Mouse (Mus musculus) kidney, postnatal 0 days (tissue): ENCODE results near the gene Phf21a. TPM values are rescaled to one million over a fixed set of nuclear protein-coding genes. Genes with fewer than 3 reads are reported as not detected.
"Not testable (repeated sequence)": the region's sequence is repeated elsewhere in the genome, so short reads cannot be mapped to it uniquely, and the experiment has no call there.

ENCODE experiments used
- ATAC-seq: fragments of 200-750 bp; cut with Nextera tagmentation; replicated peaks from 2 replicates; pipeline ENCODE4 v1.8.0; 2017; ENCODE audit warnings: low read depth, moderate number of reproducible peaks, moderate TSS enrichment, moderate library complexity; ENCODE audit not compliant: low FRiP score
- DNase-seq: peaks from one replicate; pipeline ENCODE4 v3.0.0-alpha.2; 2016; ENCODE audit warnings: low spot score
- H3K27ac ChIP-seq: fragments of 300-500 bp; sonication (generic); 2 replicates; pipeline ENCODE4 v1.5.1; 2014; ENCODE audit warnings: mild to moderate bottlenecking
- H3K27me3 ChIP-seq: fragments of 300-500 bp; sonication (generic); 2 replicates; pipeline ENCODE4 v1.6.1; 2014; ENCODE audit warnings: low read length, mixed read lengths; ENCODE audit not compliant: insufficient read depth
- H3K36me3 ChIP-seq: fragments of 300-500 bp; sonication (generic); 2 replicates; pipeline ENCODE4 v1.6.1; 2014; ENCODE audit warnings: low read length, mixed read lengths; ENCODE audit not compliant: insufficient read depth
- H3K4me1 ChIP-seq: fragments of 300-500 bp; sonication (generic); replicated peaks from 2 replicates; pipeline ENCODE4 v1.6.1; 2014; ENCODE audit warnings: antibody characterized with exemption, low read length, mixed read lengths; ENCODE audit not compliant: insufficient read depth
- H3K4me2 ChIP-seq: fragments of 300-500 bp; sonication (generic); 2 replicates; pipeline ENCODE4 v1.6.1; 2014; ENCODE audit warnings: mild to moderate bottlenecking, low read length, moderate library complexity, mixed read lengths
- H3K4me3 ChIP-seq: fragments of 300-500 bp; sonication (generic); replicated peaks from 2 replicates; pipeline ENCODE4 v1.5.1; 2014; ENCODE audit warnings: low read depth, low read length
- H3K9ac ChIP-seq: fragments of 300-500 bp; sonication (generic); 2 replicates; pipeline ENCODE4 v1.6.1; 2014; ENCODE audit warnings: low read depth, low read length
- H3K9me3 ChIP-seq: fragments of 300-500 bp; sonication (generic); replicated peaks from 2 replicates; pipeline ENCODE4 v1.6.1; 2016; ENCODE audit warnings: low read length, inconsistent platforms, mixed read lengths
- CTCF ChIP-seq: IDR thresholded peaks from 2 replicates; pipeline ENCODE4 v1.5.1; 2016; ENCODE audit warnings: antibody characterized with exemption, low read depth, mild to moderate bottlenecking, moderate library complexity
- WGBS: fragments of 180-500 bp; shearing (Covaris S2); extraction: QIAGEN DNeasy Blood & Tissue Kit; methylation state at CpG from one replicate; pipeline ENCODE4 v1.1.7; 2014; 5-methylcytosine and 5-hydroxymethylcytosine counted together
- polyA plus RNA-seq: library from polyadenylated mRNA; unstranded; fragments of >200 nt; fragmentation: Nextera tagmentation; extraction: Ambion mirVana; gene quantifications from 2 replicates; pipeline ENCODE4 v1.2.1, GENCODE M21; 2015

Phf21a gene
- polyA plus RNA-seq, 1 experiment from 2014 or later: 18.6 TPM

DNA sequence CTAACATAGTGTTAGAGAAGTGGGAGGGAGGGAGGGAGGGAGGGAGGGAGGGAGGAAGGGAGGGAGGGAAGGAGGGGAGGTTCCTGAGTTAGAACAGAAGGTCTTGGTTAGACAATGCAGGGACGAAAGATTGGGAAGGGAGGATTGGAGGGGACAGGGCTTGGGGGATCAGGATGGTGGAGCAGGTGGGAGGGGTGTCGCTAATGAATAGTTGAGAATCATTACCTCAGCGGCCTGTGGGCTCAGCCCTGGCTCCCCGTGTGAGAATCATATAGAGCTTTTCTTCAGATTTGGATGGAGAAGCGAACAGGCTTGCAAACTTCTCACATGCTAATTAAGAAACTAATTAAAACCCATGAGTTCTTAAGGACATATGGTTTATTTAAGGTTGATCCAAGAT lies 23.3 kb upstream of the Phf21a start:
- Histone ChIP-seq H3K4me1 (no peaks in the 10 kb centered on the region), H3K9ac (no peak overlapping the region), H3K4me3 (no peak overlapping the region), H3K4me2 (no peak overlapping the region), H3K27me3 (no peaks in the 10 kb centered on the region), H3K36me3 (no peaks in the 10 kb centered on the region), H3K9me3 (no peaks in the 10 kb centered on the region), H3K27ac (no peak overlapping the region)
- ATAC-seq (no peak), DNase-seq (no peak)
- no peak for TF ChIP-seq CTCF
- WGBS: 63% methylated on average over 5 of the region's 5 CpGs

DNA sequence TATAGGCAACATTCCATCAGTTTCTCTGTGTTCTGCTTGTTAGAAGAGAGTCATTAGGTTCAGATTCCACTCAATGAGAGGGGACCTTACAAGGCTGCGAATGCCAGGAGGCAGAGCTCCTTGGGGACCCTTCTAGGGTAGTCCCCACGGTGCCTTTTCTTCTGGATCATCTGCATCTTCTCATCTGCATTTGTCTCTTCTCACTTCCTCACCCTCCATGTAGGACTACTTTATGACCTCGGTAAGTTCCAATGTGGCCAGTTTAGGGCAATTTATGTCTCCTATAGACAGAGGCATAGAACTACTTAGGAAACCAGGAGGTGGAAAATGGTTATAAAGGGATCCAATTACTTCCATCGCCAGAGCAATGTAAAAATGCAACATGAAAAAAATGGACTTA lies 21.8 kb upstream of the Phf21a start:
- no peak overlapping the region for H3K4me3 ChIP-seq
- no peak for DNase-seq
- no peak overlapping the region for H3K27ac ChIP-seq
- H3K4me1 ChIP-seq: no peaks in the 10 kb centered on the region
- H3K27me3 ChIP-seq: no peaks in the 10 kb centered on the region
- H3K9me3 ChIP-seq: no peaks in the 10 kb centered on the region
- no peak for TF ChIP-seq CTCF
- WGBS: 62% methylated on average over 4 of the region's 4 CpGs
- no peaks in the 10 kb centered on the region for H3K36me3 ChIP-seq
- ATAC-seq: no peak
- no peak overlapping the region for H3K9ac ChIP-seq
- no peak overlapping the region for H3K4me2 ChIP-seq

DNA sequence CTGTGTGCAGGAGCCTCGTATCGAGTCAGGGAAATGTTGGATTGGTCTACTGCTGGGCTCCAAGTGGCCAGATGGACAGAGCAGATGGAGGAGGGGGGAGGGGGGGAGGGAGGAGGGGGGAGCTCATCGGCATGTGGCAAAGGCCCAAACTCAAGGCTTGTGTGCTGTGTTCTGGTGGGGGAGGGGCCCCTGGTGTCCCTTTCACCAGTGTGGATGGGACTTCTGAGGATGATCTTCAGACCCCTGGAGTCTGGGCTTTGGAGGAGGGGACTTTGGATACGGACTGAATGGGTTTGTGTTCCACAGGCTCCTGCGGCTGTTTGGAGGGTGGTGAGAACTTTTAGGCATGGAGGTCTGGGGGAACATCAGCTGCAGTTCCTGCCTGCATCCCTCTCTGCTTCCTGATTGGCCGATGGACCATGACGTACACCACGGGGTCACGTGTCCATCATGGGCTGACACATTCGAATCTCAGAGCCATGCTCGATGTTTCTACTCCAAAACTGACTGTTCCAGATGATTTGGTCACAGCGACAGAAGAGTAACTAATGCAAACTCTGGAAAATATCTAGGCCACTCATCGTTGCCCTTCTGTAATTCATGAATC lies 16.7 kb upstream of the Phf21a start:
- H3K4me2 ChIP-seq: no peak overlapping the region
- no peak for TF ChIP-seq CTCF
- no peak overlapping the region for H3K9ac ChIP-seq
- no peaks in the 10 kb centered on the region for H3K36me3 ChIP-seq
- WGBS: 73% methylated on average over 13 of the region's 13 CpGs
- ATAC-seq (no peak), DNase-seq (no peak)
- H3K4me1 ChIP-seq: no peaks in the 10 kb centered on the region
- no peak overlapping the region for H3K4me3 ChIP-seq
- no peaks in the 10 kb centered on the region for H3K27me3 ChIP-seq
- H3K27ac ChIP-seq: no peak overlapping the region
- H3K9me3 ChIP-seq: no peaks in the 10 kb centered on the region

DNA sequence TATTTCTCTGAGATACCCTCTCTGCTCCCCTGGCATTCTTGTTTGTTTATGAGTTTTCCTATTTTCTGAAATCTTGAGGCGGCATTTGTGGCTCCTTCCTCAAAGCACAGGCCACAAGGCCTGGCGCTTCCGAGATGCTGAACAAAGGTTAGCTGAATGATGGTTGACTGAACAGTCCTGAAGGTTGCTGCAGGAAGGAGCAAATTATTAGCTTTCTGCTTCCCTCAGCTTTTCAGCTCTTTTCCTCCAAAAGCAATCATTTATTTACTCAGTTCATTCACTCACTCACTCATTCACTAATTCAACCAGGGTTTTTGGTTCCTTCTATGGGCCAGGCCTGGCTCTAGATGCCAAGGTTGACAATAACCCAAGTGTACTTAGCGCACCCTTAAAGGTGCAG lies 10.7 kb upstream of the Phf21a start:
- H3K4me2 ChIP-seq: no peak overlapping the region
- 0 out of 2 replicates have a peak overlapping the region, but pooled peaks have one; percentile 25 for H3K27ac ChIP-seq
- WGBS: 85% methylated on average over 4 of the region's 4 CpGs
- H3K36me3 ChIP-seq: no peaks in the 10 kb centered on the region
- H3K4me1 ChIP-seq: no peaks in the 10 kb centered on the region
- DNase-seq (no peak), ATAC-seq (peak; percentile 76)
- H3K9me3 ChIP-seq: no peaks in the 10 kb centered on the region
- no peak overlapping the region for H3K9ac ChIP-seq
- no peak overlapping the region for H3K4me3 ChIP-seq
- no peak for TF ChIP-seq CTCF
- no peaks in the 10 kb centered on the region for H3K27me3 ChIP-seq

DNA sequence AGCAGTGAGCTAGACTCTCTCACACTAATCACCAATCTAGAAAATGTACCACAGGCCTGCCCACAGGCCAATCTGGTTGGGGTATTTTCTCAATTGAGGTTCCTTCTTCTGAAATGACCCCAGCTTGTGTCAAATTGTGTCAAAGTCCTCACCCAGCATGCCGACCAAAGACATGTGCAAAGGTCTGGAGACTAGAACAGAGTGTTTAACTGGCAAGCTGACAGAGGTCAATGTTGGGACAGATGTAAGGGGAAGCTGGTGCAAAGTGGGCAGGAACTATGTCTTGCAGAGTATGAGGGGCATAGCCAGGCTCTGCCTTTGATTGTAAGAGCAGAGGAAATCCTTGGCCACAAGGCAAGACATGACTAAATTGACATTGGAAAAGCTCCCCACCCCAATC lies 7.2 kb upstream of the Phf21a start:
- TF ChIP-seq CTCF: no peak
- no peaks in the 10 kb centered on the region for H3K27me3 ChIP-seq
- 77% methylated on average over 1 of the region's 1 CpGs for WGBS

DNA sequence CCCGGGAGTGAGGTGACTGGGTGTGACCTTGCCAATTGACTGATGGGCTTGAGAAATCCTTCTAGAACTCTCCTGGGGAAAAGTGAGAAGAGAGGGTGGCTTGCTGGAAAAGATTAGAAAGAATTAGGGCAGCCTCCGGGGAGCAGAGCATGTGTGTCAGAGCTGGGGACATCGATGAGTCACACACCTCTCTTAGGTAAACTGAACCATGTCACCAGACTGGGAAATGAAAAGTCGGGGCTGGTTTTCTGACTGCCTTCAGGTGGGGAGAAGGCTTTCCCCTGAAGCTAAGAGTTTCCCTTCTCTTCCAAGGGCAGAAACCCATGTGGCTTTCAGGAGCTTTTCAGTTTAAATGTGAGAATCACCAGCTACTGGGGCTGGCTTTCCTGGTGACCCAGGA lies 5.9 kb upstream of the Phf21a start:
- H3K27ac ChIP-seq: no peak overlapping the region
- no peak for TF ChIP-seq CTCF
- no peaks in the 10 kb centered on the region for H3K4me1 ChIP-seq
- ATAC-seq: no peak
- H3K9me3 ChIP-seq: no peaks in the 10 kb centered on the region
- 84% methylated on average over 4 of the region's 4 CpGs for WGBS
- H3K4me2 ChIP-seq: no peak overlapping the region
- no peak for DNase-seq
- H3K9ac ChIP-seq: no peak overlapping the region
- no peaks in the 10 kb centered on the region for H3K27me3 ChIP-seq
- H3K36me3 ChIP-seq: no peaks in the 10 kb centered on the region
- H3K4me3 ChIP-seq: no peak overlapping the region

More for the DNA sequence above, 7.2 kb upstream of the Phf21a start:
- H3K9ac ChIP-seq: no peak overlapping the region
- ATAC-seq (no peak), DNase-seq (no peak)
- H3K36me3 ChIP-seq: no peaks in the 10 kb centered on the region
- no peak overlapping the region for H3K4me2 ChIP-seq
- H3K4me1 ChIP-seq: no peaks in the 10 kb centered on the region
- H3K27ac ChIP-seq: no peak overlapping the region
- H3K4me3 ChIP-seq: no peak overlapping the region
- no peaks in the 10 kb centered on the region for H3K9me3 ChIP-seq

DNA sequence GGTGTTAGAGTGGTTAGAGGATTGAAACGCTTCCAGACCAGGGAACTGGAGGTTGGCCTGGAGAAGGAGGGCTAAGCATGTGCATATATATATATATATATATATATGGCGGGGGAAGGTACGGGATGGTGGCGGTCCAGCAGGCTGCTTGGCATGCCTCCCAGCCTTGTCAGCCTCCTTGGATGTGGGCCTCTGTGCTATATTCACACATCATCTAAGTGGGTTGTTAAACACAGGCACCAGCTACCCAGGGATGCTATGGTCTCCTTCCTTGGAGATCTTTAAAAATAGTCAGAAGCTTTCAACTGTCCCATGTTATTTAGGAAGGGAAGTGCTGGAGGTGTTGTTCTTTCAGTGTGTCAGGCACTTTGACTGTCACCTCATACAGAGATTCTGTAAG lies 3.1 kb upstream of the Phf21a start:
- H3K9ac ChIP-seq: no peak overlapping the region
- no peaks in the 10 kb centered on the region for H3K36me3 ChIP-seq
- WGBS: 82% methylated on average over 4 of the region's 4 CpGs
- ATAC-seq: no peak
- no peaks in the 10 kb centered on the region for H3K4me1 ChIP-seq
- no peaks in the 10 kb centered on the region for H3K9me3 ChIP-seq
- no peak for DNase-seq
- H3K27ac ChIP-seq: no peak overlapping the region
- H3K27me3 ChIP-seq: no peaks in the 10 kb centered on the region
- TF ChIP-seq CTCF: no peak
- no peak overlapping the region for H3K4me2 ChIP-seq
- H3K4me3 ChIP-seq: no peak overlapping the region

DNA sequence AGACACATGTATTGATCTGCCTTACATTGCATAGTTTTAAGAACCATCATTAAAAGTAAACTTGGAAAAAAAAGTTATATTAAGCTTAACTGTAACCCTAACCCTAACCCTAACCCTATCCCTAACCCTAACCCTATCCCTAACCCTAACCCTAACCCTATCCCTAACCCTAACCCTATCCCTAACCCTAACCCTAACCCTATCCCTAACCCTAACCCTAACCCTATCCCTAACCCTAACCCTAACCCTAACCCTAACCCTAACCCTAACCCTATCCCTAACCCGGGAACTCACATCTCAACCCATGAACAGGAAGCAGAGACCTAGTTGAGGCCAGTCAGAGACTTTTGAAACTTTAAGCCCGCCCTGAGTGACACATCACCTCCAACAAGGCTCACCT lies 586 bp downstream of the Phf21a start:
- 94% methylated on average over 2 of the region's 2 CpGs for WGBS
- H3K27me3 ChIP-seq, H3K4me3 ChIP-seq, H3K36me3 ChIP-seq, H3K4me1 ChIP-seq, H3K9me3 ChIP-seq, H3K9ac ChIP-seq, H3K4me2 ChIP-seq, DNase-seq, ATAC-seq: not testable (repeated sequence)
- H3K27ac ChIP-seq: peak overlapping the region; percentile 64; the same call in 1 of the 2 replicates
